Mouse (Mus musculus) thymus, postnatal 10 days (tissue): ENCODE data around the gene Olfr262.
"Not testable (repeated sequence)": the region's sequence is repeated elsewhere in the genome, so short reads cannot be mapped to it uniquely, and the experiment has no call there.

ENCODE experiments used
- DNase-seq, 2 experiments: peaks; one replicate each; pipeline ENCODE4 v3.0.0; 2021; ENCODE audit warnings: low spot score in 2 of 2

Olfr262 gene

DNA sequence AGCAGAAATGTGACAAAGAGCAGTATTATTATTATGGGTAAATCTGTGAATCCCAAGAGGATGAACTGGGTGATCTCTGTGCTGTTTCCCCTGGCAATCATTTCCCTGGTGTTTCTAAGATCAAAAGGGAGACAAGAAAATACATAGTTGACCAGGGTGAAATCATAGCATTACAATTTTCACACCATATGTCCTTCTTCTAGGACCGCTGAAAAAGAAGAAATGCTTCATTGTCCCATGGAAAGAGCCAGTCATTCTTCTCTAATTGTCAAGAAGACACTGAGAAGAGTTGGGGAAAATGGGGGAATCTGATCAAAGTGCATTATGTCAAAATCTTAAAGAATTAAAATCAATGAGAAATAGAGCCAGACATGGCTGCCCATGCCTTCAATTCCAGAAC lies at the start of gene Olfr262:
TSS of gene Olfr262 (minus strand) at position 101 of the 400 bp plus-strand sequence.
- DNase-seq = no peak

DNA sequence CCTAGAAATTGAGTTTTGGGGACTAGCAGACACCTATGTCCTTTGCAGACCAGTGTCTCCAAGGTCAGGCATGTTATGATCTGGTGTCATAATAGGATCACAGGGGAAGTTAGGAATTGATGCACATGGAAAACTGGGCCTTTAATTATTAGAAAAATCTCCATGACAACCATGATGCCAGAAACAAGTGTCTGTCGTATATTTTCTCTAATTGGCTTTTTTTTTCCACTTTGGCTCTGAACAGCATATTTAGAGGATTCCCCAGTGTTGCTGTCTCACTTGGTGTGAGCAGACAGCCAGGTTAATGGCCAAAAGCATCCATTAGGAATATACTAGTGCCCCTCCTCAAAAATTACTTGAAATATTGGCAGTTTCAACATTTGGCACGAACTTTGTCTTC lies 38.1 kb upstream of the Olfr262 start, which contains the start of gene Olfr1434:
TSS of gene Olfr1434 (plus strand) at position 301 of the 400 bp plus-strand sequence.
- DNase-seq = no peak

DNA sequence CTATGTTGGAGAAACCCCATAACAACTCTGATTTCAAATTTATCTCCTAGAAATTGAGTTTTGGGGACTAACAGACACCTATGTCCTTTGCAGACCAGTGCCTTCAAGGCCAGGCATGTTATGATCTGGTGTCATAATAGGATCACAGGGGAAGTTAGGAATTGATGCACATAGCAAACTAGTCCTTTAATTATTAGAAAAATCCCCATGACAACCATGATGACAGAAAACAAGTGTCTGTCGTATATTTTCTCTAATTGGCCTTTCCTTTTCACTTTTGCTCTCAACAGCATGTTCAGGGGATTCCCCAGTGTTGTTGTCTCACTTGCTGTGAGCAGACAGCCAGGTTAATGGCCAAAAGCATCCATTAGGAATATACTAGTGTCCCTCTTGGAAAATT lies 19.3 kb upstream of the Olfr262 start, which contains the start of gene Olfr235:
TSS of gene Olfr235 (plus strand) at position 301 of the 400 bp plus-strand sequence.
- DNase-seq = no peak

DNA sequence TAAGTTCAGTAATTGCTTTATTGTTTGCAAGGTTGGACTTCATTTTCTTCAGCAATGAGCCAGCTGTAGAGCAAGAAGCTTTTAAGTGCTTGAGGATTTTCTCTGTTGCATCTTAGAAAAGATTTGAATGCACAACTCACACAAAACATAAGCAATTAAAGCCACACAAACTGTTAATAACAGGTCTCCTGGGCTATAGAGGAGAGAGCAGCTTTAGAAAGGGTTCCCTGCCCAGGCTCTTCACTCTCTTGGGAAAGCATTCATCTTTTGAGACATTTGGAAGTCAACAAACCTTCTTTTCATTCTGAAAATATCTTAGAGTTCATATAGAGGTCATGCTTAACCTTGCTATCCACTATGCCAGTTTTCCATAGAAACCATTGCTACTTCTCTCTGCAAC lies 9.0 kb downstream of the Olfr262 start, which contains the start of gene Olfr1432:
TSS of gene Olfr1432 (minus strand) at position 101 of the 400 bp plus-strand sequence.
- DNase-seq = not testable (repeated sequence)

DNA sequence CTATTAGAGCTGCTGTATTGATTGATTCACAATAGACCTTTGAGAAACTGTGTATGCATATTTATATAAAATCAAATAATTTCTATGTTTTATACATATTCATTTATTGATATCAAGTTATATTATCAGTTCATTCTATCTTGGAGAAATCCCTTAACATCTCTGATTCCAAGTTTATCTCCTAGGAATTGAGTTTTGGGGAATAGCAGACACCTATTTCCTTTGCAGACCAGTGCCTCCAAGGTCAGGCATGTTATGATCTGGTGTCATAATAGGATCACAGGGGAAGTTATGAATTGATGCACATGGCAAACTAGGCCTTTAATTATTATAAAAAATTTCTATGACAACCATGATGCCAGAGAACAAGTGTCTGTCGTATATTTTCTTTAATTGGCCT lies 41.1 kb downstream of the Olfr262 start, which contains the start of gene Olfr1431:
TSS of gene Olfr1431 (plus strand) at position 301 of the 400 bp plus-strand sequence.
- DNase-seq = no peak

DNA sequence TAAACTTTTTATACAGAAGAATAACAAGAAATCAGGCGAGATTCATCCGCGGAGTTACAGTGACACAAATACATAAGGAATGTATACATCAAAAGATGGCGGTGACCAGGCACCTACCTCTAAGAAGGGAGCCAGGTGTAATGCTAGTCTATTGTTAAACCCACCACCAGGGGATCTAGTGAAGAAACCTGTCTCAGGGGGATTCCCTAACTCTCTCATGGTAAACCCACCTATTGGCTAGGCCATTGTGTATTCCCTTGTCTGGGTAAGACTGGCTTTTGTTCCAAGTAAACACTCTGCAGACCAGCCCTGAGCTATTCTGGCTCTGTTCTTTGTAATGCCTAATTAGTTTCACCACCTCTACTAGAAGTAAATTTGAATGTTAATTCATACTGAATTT lies 42.4 kb downstream of the Olfr262 start:
- not testable (repeated sequence) for DNase-seq
